Mouse (Mus musculus): Measurements from ENCODE around the gene Arcn1. TPM values are rescaled to one million over a fixed set of nuclear protein-coding genes. Genes with fewer than 3 reads are reported as not detected.
A peak's percentile ranks its signal among the peaks of the same experiment; 100 is the strongest.

The Arcn1 gene
- polyA plus RNA-seq, 1 experiment from 2014 or later = 139 TPM

DNA sequence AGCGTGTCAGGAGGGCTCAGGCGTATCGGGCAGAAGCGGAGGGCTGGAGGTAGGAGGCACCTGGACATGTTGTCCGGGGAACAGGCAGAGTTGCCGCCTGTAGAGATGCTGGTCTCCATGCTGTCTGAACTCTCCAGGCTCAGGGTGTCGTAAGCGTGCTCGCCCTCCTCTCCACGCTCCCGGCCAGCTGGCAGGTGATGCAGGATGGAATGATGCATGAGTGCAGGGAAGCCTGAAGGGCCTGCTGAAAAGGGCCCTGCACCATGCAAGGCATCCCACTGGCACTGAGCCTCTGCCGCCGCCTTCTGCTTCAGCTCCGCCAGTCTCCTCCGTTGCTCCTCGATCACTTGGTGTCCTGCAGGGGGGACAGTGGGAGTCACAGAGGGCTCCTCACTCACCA is 69.8 kb downstream of the Arcn1 start:
- no peak overlapping the region for H3K9ac ChIP-seq (replicated peaks)
- H3K4me1 ChIP-seq = no peaks in the 10 kb centered on the region
- H3K4me2 ChIP-seq (replicated peaks) = no peak overlapping the region
- peaks cover 81% of the 10 kb centered on the region for H3K36me3 ChIP-seq
- H3K4me3 ChIP-seq = no peak overlapping the region
- WGBS = 92% methylated on average over 16 of the region's 16 CpGs
- H3K27ac ChIP-seq (replicated peaks) = no peak overlapping the region
- no peaks in the 10 kb centered on the region for H3K9me3 ChIP-seq
- no peak for ATAC-seq (replicated peaks)
- no peaks in the 10 kb centered on the region for H3K27me3 ChIP-seq

DNA sequence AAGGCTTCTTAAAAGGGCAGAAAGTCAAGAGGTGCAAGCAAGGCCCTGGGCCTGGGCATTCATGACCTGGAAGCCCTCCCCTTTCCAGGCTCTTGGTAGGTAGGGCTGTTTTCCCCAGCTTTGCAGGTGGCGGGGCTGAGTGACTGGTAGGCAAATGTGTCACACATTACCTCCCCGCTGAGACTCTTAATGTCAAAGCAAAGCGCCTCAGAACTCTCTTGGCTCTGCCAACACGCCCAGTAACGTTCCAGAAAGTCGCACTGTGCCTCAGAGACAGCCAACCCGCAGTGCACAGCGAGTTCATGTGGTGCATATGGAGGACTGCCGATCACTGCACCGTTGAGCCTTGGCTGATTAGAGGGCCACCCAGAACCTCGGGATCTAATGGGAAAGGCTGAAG is 74.6 kb downstream of the Arcn1 start:
- no peak for ATAC-seq (replicated peaks)
- 70% methylated on average over 11 of the region's 11 CpGs for WGBS
- H3K36me3 ChIP-seq = peaks cover 61% of the 10 kb centered on the region

DNA sequence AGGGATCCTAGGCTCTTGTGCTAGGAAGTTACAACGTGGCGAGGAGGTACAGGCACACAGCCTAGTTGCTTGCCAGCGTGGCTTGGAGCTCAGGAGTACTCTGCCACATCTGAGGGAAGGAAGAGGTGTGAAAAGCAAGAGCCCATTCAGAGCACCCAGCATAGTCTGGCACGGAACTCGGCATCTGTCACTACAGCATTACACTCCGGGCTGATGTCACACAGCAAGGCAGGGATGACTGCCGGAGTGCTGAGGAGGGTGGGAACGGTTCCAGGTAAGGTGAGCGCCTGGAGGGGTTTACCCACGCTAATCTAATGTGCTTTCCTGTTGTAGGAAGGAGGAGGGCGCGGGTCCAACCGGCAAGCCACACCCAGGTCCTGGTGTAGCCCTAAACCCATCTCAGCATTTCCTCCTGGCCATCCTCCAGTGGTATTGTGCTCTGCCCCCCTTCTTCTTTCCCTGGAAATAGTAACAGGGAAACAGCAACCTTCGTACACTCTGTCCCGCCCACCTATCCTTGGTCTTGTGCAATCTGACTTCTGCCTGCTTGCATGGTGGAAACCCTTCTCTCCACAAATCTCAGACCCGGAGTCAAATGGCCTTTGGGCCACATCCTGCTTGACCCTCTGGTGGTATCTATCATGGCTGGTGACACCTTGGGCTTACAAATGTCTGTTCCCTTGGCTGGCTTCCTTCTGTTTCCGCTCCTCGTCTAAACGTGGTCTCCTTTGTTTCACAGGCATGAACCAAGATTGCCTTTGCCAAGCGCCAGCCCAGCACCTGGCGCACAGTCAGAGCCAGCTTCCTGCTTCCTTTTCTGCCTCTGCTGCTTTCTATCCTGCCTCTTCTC is 75.7 kb downstream of the Arcn1 start:
- H3K4me3 ChIP-seq = no peak overlapping the region
- H3K27me3 ChIP-seq = no peaks in the 10 kb centered on the region
- H3K9me3 ChIP-seq = no peaks in the 10 kb centered on the region
- no peak overlapping the region for H3K4me2 ChIP-seq (replicated peaks)
- WGBS = 58% methylated on average over 21 of the region's 21 CpGs
- peaks cover 22% of the 10 kb centered on the region for H3K4me1 ChIP-seq
- peak; percentile 71 for ATAC-seq (replicated peaks)
- no peak overlapping the region; the same call in 1 of the 2 replicates for H3K9ac ChIP-seq (replicated peaks)
- H3K36me3 ChIP-seq = peaks cover 58% of the 10 kb centered on the region
- H3K27ac ChIP-seq (replicated peaks) = peak overlapping the region; percentile 85

More for the DNA sequence above, 74.6 kb downstream of the Arcn1 start:
- Histone ChIP-seq H3K4me1 (peaks cover 19% of the 10 kb centered on the region), H3K9me3 (no peaks in the 10 kb centered on the region), H3K4me2 (replicated peaks) (no peak overlapping the region), H3K27me3 (no peaks in the 10 kb centered on the region), H3K27ac (replicated peaks) (peak overlapping the region; percentile 85; the same call in 1 of the 2 replicates), H3K4me3 (no peak overlapping the region), H3K9ac (replicated peaks) (no peak overlapping the region)

Other genes starting within 250 kb of the Arcn1 start
- gene Cxcr5, start 206.0 kb downstream of the Arcn1 start, polyA plus RNA-seq (2015; fragmentation: Nextera tagmentation; extraction: Ambion mirVana) = 0.06 TPM in 1 of 2 replicates, not detected in the other
- 22.9 and 23.1 TPM in 2 replicates for gene Ddx6, start 163.0 kb downstream of the Arcn1 start, polyA plus RNA-seq (2015; fragmentation: Nextera tagmentation; extraction: Ambion mirVana)
- gene Treh, start 94.6 kb downstream of the Arcn1 start, polyA plus RNA-seq (2015; fragmentation: Nextera tagmentation; extraction: Ambion mirVana) = not detected in 2 replicates
- gene Phldb1, start 32.6 kb downstream of the Arcn1 start, polyA plus RNA-seq (2015; fragmentation: Nextera tagmentation; extraction: Ambion mirVana) = 46.4 and 50.0 TPM in 2 replicates
- gene Ift46, start 63 bp upstream of the Arcn1 start, polyA plus RNA-seq (2015; fragmentation: Nextera tagmentation; extraction: Ambion mirVana) = 174 and 179 TPM in 2 replicates
- 6.9 and 7.5 TPM in 2 replicates for gene Tmem25, start 31.5 kb upstream of the Arcn1 start, polyA plus RNA-seq (2015; fragmentation: Nextera tagmentation; extraction: Ambion mirVana)
- gene Ttc36, start 35.2 kb upstream of the Arcn1 start, polyA plus RNA-seq (2015; fragmentation: Nextera tagmentation; extraction: Ambion mirVana) = 0.36 TPM in 1 of 2 replicates, not detected in the other
- 30.3 and 31.6 TPM in 2 replicates for gene Kmt2a, start 113.5 kb upstream of the Arcn1 start, polyA plus RNA-seq (2015; fragmentation: Nextera tagmentation; extraction: Ambion mirVana)
- 730 and 763 TPM in 2 replicates for gene Atp5l, start 152.9 kb upstream of the Arcn1 start, polyA plus RNA-seq (2015; fragmentation: Nextera tagmentation; extraction: Ambion mirVana)
- 37.0 and 39.0 TPM in 2 replicates for gene Ube4a, start 197.8 kb upstream of the Arcn1 start, polyA plus RNA-seq (2015; fragmentation: Nextera tagmentation; extraction: Ambion mirVana)
- not detected in 2 replicates for gene Cd3g, start 212.6 kb upstream of the Arcn1 start, polyA plus RNA-seq (2015; fragmentation: Nextera tagmentation; extraction: Ambion mirVana)
- gene Cd3d, start 213.9 kb upstream of the Arcn1 start, polyA plus RNA-seq (2015; fragmentation: Nextera tagmentation; extraction: Ambion mirVana) = not detected in 2 replicates
- not detected in 2 replicates for gene Cd3e, start 241.8 kb upstream of the Arcn1 start, polyA plus RNA-seq (2015; fragmentation: Nextera tagmentation; extraction: Ambion mirVana)